Mouse (Mus musculus) testis, postnatal 14 days (tissue): ENCODE measurements around the gene Prss54.
"Not testable (repeated sequence)": the region's sequence is repeated elsewhere in the genome, so short reads cannot be mapped to it uniquely, and the experiment has no call there.

Source experiments
- DNase-seq: peaks from one replicate; pipeline ENCODE4 v3.0.0; 2021; ENCODE audit warnings: low spot score

Gene Prss54

DNA sequence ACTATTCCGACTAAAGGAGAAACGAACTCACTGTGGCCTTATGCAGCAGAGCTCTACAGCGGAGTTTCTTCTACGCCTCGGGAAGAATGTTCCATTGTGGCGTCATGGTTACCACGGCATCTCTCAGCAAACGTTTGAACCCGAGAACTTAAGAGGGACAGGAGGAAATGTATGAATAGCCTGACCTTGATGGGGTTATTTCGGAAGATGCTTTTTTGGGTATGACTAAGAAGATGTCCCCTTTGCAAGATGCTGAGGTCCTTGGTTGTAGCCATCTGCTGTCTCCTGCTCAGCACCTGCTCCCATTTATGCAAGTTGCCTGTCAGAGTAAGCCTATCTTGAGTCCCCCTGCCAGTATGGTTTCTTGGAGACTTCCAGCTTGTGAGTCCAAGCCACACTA lies at the start of gene Prss54:
Prss54 (minus strand) TSS at position 101 of the 400 bp plus-strand sequence.
- no peak for DNase-seq

DNA sequence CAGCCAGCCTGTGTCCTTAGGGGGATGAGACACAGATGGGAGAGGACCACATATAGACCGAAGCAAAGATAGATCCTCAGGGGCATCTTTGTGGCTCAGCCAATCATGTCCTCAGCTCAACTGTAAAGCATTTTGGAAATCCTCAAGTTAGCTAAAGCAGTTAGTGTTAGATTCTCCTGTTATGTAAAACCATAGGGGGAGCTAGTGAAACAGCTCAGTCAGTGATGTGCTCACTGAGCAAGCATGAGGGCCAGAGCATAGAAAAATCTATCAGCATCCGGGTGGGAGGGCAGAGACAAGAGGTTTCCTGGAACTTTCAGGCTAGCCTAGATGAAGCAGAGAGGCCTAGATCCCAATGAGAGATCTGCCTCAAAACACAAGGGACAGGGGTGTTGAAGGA lies 48.7 kb upstream of the Prss54 start:
- no peak for DNase-seq

DNA sequence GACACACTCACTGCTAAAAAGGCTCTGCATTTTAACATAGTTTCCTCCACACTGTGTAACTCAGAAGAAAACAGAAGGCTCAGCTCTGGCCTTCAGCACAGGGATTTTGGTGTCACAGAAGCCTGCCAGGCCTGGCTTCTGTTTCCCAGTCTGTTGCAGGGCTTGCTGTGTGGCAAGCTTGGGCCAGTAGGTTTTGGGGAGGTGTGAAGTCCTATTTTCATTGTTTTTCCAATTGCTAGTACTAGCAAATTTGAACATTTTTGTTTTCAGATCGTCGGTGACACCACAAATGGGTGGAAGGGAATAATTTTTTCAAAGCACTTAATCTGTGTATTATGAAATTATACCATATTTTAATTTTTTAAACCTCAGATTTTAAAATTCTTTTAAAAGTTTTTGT lies 43.9 kb upstream of the Prss54 start:
- DNase-seq, result no peak

- no peak for DNase-seq
These were observed 40.2 kb upstream of the Prss54 start for GRCm38 (mm10) chr8:95616383-95616782.

- DNase-seq, result no peak
These were observed 35.6 kb upstream of the Prss54 start for GRCm38 (mm10) chr8:95611769-95612168.

GRCm38 (mm10) chr8:95610749-95611148 lies 34.6 kb upstream of the Prss54 start:
- DNase-seq, result no peak

GRCm38 (mm10) chr8:95609406-95609805 lies 33.3 kb upstream of the Prss54 start:
- DNase-seq, result no peak

GRCm38 (mm10) chr8:95607210-95607609 lies 31.1 kb upstream of the Prss54 start:
- no peak for DNase-seq

DNA sequence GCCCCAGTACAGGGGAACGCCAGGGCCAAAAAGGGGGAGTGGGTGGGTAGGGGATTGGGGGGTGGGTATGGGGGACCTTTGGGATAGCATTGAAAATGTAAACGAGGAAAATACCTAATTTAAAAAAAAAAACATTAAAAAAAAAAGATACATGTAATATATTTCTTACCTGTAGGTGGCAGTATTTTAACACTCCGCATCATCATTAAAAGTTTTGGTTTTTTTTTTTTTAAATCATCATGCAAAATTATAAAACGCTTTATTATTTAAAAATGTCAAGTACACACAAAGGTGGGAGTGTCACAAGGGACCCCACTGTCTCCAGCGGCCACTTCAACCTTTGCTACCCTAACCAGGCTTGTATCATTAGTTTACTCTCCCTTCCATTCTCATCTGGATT lies 30.4 kb upstream of the Prss54 start:
- DNase-seq, result not testable (repeated sequence)

- no peak for DNase-seq
These were observed 26.0 kb upstream of the Prss54 start for GRCm38 (mm10) chr8:95602168-95602567.

GRCm38 (mm10) chr8:95601306-95601705 lies 25.2 kb upstream of the Prss54 start:
- DNase-seq, result peak; percentile 24

DNA sequence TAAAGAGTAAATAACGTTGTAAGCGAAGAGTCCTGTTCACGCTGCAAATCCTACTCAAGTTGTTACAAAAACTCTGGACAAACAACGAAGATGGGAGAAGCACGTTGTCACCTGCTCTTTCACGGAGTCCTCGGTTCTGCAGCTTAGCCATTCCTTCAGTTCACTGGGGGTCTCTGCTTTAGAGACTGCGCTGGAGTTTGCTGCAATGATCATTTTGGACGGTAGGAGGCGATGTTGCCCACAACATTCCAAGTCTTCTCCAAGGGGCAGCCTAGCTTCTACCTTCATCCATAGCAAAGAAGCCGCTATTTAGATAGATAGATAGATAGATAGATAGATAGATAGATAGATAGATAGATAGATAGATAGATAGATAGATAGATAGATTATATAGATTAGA lies 23.7 kb upstream of the Prss54 start:
- DNase-seq, result peak; percentile 68

- DNase-seq, result no peak
These were observed 20.7 kb upstream of the Prss54 start for GRCm38 (mm10) chr8:95596841-95597241.

DNA sequence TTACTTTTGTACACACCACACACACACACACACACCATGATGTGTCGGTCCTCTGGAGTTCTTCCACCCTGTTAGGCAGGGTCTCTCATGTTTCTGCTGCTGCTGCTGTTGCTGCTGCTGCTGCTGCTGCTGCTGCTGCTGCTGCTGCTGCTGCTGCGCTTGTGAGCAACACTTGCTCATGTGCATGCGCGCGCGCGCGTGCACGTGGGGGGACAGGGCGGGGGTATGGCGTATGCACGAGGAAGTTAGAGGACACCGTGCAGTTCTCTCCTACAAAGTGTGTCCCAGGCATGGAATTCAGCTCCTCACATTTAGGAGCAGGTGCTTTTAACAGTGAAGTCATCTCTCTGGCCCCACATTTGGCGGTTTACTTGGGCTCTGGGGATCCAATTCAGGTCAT lies 19.0 kb upstream of the Prss54 start:
- DNase-seq, result no peak

- DNase-seq, result no peak
These were observed 17.6 kb upstream of the Prss54 start for GRCm38 (mm10) chr8:95593439-95594393.

DNA sequence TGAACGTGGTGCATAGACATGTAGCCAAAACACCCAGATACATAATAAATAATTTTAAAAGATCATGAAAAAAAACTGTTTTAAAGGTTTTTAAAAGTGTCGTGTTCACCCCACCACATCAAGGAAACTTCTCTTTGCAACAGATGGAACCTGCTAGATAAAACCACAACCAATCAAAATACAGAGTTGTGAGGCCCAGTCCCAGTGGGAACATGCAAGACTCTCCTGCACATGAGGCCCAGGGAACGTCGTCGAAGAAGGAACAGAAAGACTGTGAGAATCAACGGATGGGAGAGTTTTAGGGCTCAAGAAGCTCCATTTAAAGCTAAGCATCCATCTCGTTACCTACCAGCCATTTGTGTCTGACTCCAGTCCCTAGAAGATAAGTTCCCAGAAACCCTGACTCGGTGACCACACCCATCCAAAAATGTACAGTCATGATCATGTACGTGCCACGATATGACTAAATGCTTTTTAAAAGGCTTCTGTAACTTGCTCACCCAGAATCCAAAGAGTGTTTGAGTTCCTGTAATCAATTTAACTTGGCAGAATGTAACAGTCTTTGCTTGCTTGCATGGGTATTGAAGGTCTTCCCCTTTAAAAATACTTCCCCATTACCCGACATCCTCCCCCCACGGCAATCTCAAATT lies 16.1 kb upstream of the Prss54 start:
- no peak for DNase-seq

- DNase-seq, result no peak
These were observed 14.4 kb upstream of the Prss54 start for GRCm38 (mm10) chr8:95590539-95590938.

GRCm38 (mm10) chr8:95589282-95589681 lies 13.1 kb upstream of the Prss54 start:
- no peak for DNase-seq

DNA sequence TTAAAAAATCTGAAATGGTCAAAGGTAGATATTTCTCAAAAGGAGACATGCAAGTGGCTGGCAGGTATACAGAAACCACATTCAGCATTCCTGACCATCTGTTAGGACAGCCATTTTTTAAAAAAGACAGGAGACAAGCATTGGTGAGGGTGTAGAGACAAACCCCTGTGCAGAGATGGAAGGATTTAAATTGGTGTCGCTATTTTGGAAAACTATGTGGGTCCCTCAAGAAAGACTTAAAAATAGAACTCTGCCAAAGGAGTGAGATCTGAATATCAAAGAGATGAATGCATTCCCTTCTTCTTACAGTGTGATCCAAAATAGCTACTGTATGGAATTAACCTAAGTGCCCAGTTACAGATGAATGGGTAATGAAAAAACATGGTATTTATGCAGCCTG lies 11.2 kb upstream of the Prss54 start:
- no peak for DNase-seq

GRCm38 (mm10) chr8:95573146-95573545 lies 3.0 kb downstream of the Prss54 start:
- DNase-seq, result no peak

- no peak for DNase-seq
These were observed 9.3 kb downstream of the Prss54 start for GRCm38 (mm10) chr8:95566809-95567208.

DNA sequence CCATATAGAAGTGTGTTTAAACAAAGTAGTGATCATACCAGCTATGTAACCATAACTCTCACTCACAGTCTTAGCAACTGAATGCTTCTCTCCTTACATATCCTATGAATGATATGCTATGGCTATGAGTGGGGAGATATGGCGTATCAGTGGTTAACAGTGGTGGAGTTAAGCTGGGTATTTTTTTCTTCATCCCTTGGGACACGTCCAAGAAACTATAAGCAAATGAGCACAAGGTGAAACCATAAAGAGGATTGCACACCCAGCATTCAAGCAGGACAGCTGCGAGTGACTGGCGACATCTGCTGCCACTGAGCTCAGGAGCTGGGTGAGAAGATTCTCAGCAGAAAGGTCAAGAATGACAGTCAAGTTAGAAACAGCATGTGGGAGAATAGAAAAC lies 9.9 kb downstream of the Prss54 start:
- no peak for DNase-seq

DNA sequence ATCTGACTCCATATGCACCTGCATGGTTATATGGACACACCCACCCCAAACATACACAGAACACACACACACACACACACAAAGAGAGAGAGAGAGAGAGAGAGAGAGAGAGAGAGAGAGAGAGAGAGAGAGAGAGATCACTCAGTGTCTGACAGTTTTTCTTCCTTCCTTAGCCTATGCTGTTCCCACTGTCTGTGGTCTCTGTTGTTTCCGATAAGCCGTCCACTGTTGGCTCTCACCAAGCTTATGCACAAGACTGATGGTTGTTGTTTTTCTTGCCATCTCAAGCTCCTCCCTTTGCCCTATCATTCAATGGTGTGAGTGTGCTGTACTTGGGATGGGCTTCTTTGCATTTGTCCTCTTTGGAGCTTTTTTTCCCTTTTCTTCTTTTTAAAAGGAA lies 20.2 kb downstream of the Prss54 start:
- no peak for DNase-seq
